In genomic region chr5:138790954-138791480, GRCm38 (mm10) we compare ENCODE assay signal across 36 mouse cellular contexts. TPM values are rescaled to one million over a fixed set of nuclear protein-coding genes. Genes with fewer than 3 reads are reported as not detected.
DNase-seq lines count a peak whose midpoint lies in the region; ATAC-seq lines count a peak whose summit lies in the region.
"Had no signal": no experiment of that assay in that cellular context is flagged by ENCODE, and none has a peak within 500 bp of the region (broad histone marks: within the 10 kb centered on the region; RNA-seq: fewer than 3 reads in every experiment).

No protein-coding gene starts in this region.

- no peak for ATAC-seq in hindbrain, embryonic 12.5 days (ENCODE audit: low FRiP score)
- ATAC-seq: forebrain, embryonic 14.5 days; inflammation-experienced regulatory T-cells, adult 6 months; midbrain, embryonic 15.5 days had no signal

- H3K27ac ChIP-seq in hindbrain, embryonic 10.5 days: 0 out of 2 replicates have a peak overlapping the region, but pooled peaks have one; percentile 53
- no peak overlapping the region for H3K27ac ChIP-seq in hindbrain, embryonic 12.5 days
- H3K27ac ChIP-seq: embryonic facial prominence, embryonic 12.5 days; hindbrain, embryonic 15.5 days; kidney, postnatal 0 days; limb, embryonic 10.5 days; limb, embryonic 15.5 days; midbrain, embryonic 10.5 days; midbrain, embryonic 15.5 days; neural tube, embryonic 15.5 days; stomach, postnatal 0 days had no signal

- no peak overlapping the region for H3K4me2 ChIP-seq in hindbrain, embryonic 12.5 days (replicated peaks)
- H3K4me2 ChIP-seq: embryonic facial prominence, embryonic 12.5 days; heart, embryonic 11.5 days; hindbrain, embryonic 15.5 days; limb, embryonic 15.5 days; lung, embryonic 14.5 days; midbrain, embryonic 15.5 days; neural tube, embryonic 15.5 days had no signal

- peaks cover 16% of the 10 kb centered on the region for H3K4me1 ChIP-seq in hindbrain, embryonic 10.5 days (replicated peaks)
- peaks cover 8% of the 10 kb centered on the region; the same call in 1 of the 2 replicates for H3K4me1 ChIP-seq in hindbrain, embryonic 12.5 days
- H3K4me1 ChIP-seq: limb, embryonic 10.5 days had no signal

- WGBS in hindbrain, embryonic 10.5 days: 87% methylated on average over 11 of the region's 11 CpGs
- 84% methylated on average over 11 of the region's 11 CpGs for WGBS in hindbrain, embryonic 12.5 days

- H3K36me3 ChIP-seq in hindbrain, embryonic 10.5 days: peaks cover 54% of the 10 kb centered on the region
- H3K36me3 ChIP-seq in hindbrain, embryonic 12.5 days: peaks cover 51% of the 10 kb centered on the region
- H3K36me3 ChIP-seq: embryonic facial prominence, embryonic 12.5 days; limb, embryonic 10.5 days; limb, embryonic 15.5 days had no signal

- peak; percentile 17 to 56 for DNase-seq in adrenal gland, adult (ENCODE audit: inconsistent age in 2 of 2, low spot score in 1 of 2)
- no peak for DNase-seq in adrenal gland, postnatal 25 days
- DNase-seq in hindbrain, embryonic 10.5 days (ENCODE audit: low spot score): no peak
- peak; percentile 59 for DNase-seq in kidney, adult 9 months
- no peak for DNase-seq in kidney, postnatal 10 days
- peak; percentile 24 to 51 for DNase-seq in kidney, postnatal 25 days
- DNase-seq in right cerebral cortex, adult 2 months (ENCODE audit: low spot score in 2 of 2): no peak
- DNase-seq: cerebellum, adult 11-12 months; cerebellum, adult 9-11 months; embryo, embryonic 11 days; gastrocnemius, postnatal 14 days; heart, adult 11 months; heart, postnatal 4 days; lung, embryonic 14.5 days; lung, postnatal 14 days; spleen, adult 18-20 months; thymus, adult 18-20 months; thymus, postnatal 25 days had no signal

- H3K27me3 ChIP-seq in hindbrain, embryonic 10.5 days (ENCODE audit: insufficient read depth, poor library complexity, severe bottlenecking): no peaks in the 10 kb centered on the region
- H3K27me3 ChIP-seq in hindbrain, embryonic 12.5 days: no peaks in the 10 kb centered on the region
- H3K27me3 ChIP-seq: embryonic facial prominence, embryonic 12.5 days; hindbrain, embryonic 15.5 days; limb, embryonic 15.5 days; midbrain, embryonic 15.5 days; neural tube, embryonic 15.5 days had no signal

- H3K9ac ChIP-seq in hindbrain, embryonic 12.5 days: no peak overlapping the region
- H3K9ac ChIP-seq: embryonic facial prominence, embryonic 12.5 days; hindbrain, embryonic 15.5 days; limb, embryonic 15.5 days; lung, embryonic 14.5 days; midbrain, embryonic 15.5 days; neural tube, embryonic 15.5 days had no signal

- H3K9me3 ChIP-seq in hindbrain, embryonic 10.5 days: no peaks in the 10 kb centered on the region
- H3K9me3 ChIP-seq in hindbrain, embryonic 12.5 days (replicated peaks): no peaks in the 10 kb centered on the region
- H3K9me3 ChIP-seq: embryonic facial prominence, embryonic 12.5 days; hindbrain, embryonic 15.5 days; limb, embryonic 10.5 days; limb, embryonic 15.5 days; midbrain, embryonic 10.5 days; midbrain, embryonic 15.5 days; neural tube, embryonic 15.5 days had no signal

- no peak overlapping the region for H3K4me3 ChIP-seq in hindbrain, embryonic 10.5 days
- H3K4me3 ChIP-seq in hindbrain, embryonic 12.5 days: no peak overlapping the region
- H3K4me3 ChIP-seq: embryonic facial prominence, embryonic 12.5 days; hindbrain, embryonic 15.5 days; limb, embryonic 10.5 days; limb, embryonic 15.5 days; midbrain, embryonic 10.5 days; midbrain, embryonic 15.5 days; neural tube, embryonic 15.5 days had no signal

RNA-seq across cellular contexts. Expression of gene Gm5294, which starts 28.9 kb away (rescaled TPM):
- not detected in 2 replicates for total RNA-seq in adrenal gland, postnatal 25 days (2021)
- not detected in 2 replicates for polyA plus RNA-seq in hindbrain, embryonic 10.5 days (2016; fragmentation: Nextera tagmentation; extraction: Ambion mirVana)
- polyA plus RNA-seq in hindbrain, embryonic 12.5 days (2016; fragmentation: Nextera tagmentation; extraction: Ambion mirVana): 0.46 and 0.64 TPM in 2 replicates
- total RNA-seq: CH12.LX; ES-E14; gastrocnemius, postnatal 14 days; heart, postnatal 4 days; layer of hippocampus, adult 8-10 months; left cerebral cortex, postnatal 10 days had no signal
- polyA plus RNA-seq: C2C12; forebrain, embryonic 14.5 days; heart, embryonic 11.5 days; inflammation-experienced regulatory T-cells, adult 6 months; kidney, postnatal 0 days; limb, embryonic 10.5 days; limb, embryonic 15.5 days; lung, embryonic 14.5 days; midbrain, embryonic 10.5 days; midbrain, embryonic 15.5 days; neural tube, embryonic 15.5 days; stomach, postnatal 0 days had no signal

RNA-seq across cellular contexts. Expression of gene Fam20c, which starts 36.7 kb away (rescaled TPM):
- total RNA-seq in adrenal gland, postnatal 25 days (2021): 13.2 and 13.8 TPM in 2 replicates
- polyA plus RNA-seq in hindbrain, embryonic 10.5 days (2016; fragmentation: Nextera tagmentation; extraction: Ambion mirVana): 10.9 and 24.0 TPM in 2 replicates
- 44.1 and 45.8 TPM in 2 replicates for polyA plus RNA-seq in hindbrain, embryonic 12.5 days (2016; fragmentation: Nextera tagmentation; extraction: Ambion mirVana)
- polyA plus RNA-seq: inflammation-experienced regulatory T-cells, adult 6 months had no signal

Comparison
In these comparisons a context has a peak if more than half of its experiments do, and no peak if none do; other contexts are left out.
1. DNase-seq: peak in adrenal gland, adult (2 of 2), kidney, adult 9 months (single experiment) and kidney, postnatal 25 days (2 of 2); none in adrenal gland, postnatal 25 days (single experiment), hindbrain, embryonic 10.5 days (single experiment), kidney, postnatal 10 days (single experiment) and right cerebral cortex, adult 2 months (0 of 2).